Mouse (Mus musculus) embryonic facial prominence, embryonic 10.5 days (tissue): ENCODE results near the gene Aes. TPM values are rescaled to one million over a fixed set of nuclear protein-coding genes. Genes with fewer than 3 reads are reported as not detected.
A peak's percentile ranks its signal among the peaks of the same experiment; 100 is the strongest.

Experiments
- DNase-seq: peaks from one replicate; pipeline ENCODE4 v3.0.0-alpha.2; 2017; ENCODE audit warnings: low spot score
- H3K27ac ChIP-seq: fragments of 300-500 bp; sonication (generic); replicated peaks from 2 replicates; pipeline ENCODE4 v1.5.1; 2016; ENCODE audit warnings: mild to moderate bottlenecking
- H3K27me3 ChIP-seq: fragments of 300-500 bp; sonication (generic); replicated peaks from 2 replicates; pipeline ENCODE4 v1.6.1; 2016; ENCODE audit warnings: low read depth, mild to moderate bottlenecking; ENCODE audit not compliant: poor library complexity, severe bottlenecking
- H3K36me3 ChIP-seq: fragments of 300-500 bp; sonication (generic); replicated peaks from 2 replicates; pipeline ENCODE4 v1.6.1; 2016; ENCODE audit warnings: mild to moderate bottlenecking, moderate library complexity
- H3K4me1 ChIP-seq: fragments of 300-500 bp; sonication (generic); 2 replicates; pipeline ENCODE4 v1.6.1; 2016
- H3K4me3 ChIP-seq: fragments of 300-500 bp; sonication (generic); 2 replicates; pipeline ENCODE4 v1.5.1; 2016; ENCODE audit warnings: mild to moderate bottlenecking, moderate library complexity
- H3K9me3 ChIP-seq: fragments of 300-500 bp; sonication (generic); 2 replicates; pipeline ENCODE4 v1.6.1; 2016; ENCODE audit warnings: mild to moderate bottlenecking
- WGBS: fragments of 180-500 bp; shearing (Covaris S2); methylation state at CpG from one replicate; pipeline ENCODE4 v1.1.7; 2016; 5-methylcytosine and 5-hydroxymethylcytosine counted together
- polyA plus RNA-seq: library from polyadenylated mRNA; unstranded; fragments of >200 nt; fragmentation: Nextera tagmentation; extraction: Ambion mirVana; gene quantifications from 2 replicates; pipeline ENCODE4 v1.2.1, GENCODE M21; 2016

Gene Aes
- polyA plus RNA-seq, 1 experiment from 2014 or later: 347 TPM

DNA sequence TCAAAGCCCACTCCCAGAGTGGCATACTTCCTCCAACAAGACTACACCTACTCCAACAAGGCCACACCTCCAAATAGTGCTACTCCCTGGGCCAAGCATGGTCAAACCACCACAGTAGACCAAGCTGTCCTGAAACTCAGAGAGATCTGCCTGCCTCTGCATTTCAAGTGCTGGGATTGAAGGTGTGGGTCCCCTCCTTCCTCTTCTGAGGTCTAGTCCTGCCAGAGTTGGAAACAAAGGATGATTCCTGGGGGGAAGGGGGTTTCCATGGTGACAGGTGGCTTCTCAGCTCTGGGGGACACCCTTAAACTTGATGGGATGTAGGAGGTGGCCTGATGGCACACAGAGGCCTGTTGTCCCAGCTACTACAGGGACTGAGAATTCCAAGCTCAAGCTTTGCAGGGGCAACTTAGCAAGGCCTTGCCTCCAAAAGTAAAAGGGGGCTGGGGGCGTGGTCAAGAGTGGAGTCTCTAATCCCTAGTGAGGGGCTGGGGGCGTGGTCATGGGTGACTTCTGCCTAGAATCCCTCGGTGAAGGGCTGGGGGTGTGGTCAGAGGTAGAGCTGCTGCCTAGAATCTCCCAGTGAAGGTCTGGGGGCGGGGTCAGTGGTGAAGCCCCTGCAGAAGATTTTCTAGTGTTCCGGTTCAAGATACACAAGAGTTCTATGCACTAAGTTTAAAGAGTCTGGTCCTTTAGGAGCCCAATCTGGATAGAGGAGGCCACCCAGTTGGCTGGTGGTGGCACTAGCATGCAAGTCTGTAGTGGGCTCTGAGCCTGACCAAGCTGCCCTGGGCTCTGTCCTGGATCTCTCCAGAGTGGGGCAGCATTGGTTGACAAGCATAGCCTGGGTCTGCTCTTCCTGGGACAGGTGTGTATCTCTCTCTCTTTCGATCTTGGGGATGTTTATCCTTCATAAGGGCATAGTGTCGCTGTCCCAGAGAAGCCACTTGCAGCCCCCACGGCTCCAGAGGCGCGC is 15.1 kb downstream of the Aes start, which contains the start of gene Tle2:
Gene Tle2 (plus strand): TSS at position 481 of the 976 bp plus-strand sequence.
- peak within 1 kb of the TSS; percentile 82 for H3K27ac ChIP-seq

DNA sequence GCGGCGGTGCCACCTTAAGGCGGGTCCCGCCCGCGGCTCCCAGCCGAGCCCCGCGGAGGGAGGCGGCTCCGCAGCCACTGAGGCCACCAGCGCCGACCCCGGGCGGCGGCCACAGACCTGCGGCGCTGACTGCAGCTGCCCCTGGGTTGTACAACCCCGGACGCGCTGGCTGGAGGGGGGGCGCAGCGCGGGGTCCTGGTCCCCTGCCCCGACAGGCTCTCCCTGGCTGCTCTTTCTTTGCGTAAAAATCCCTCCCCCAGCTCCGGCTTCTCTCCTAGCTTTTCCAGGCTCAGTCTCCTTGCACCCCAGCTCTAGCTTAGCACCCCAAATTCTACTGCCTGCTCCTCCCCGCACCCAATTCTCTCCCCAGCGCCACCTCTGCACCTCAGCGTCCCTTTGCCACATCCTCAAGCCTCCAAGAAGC is 15.9 kb downstream of the Aes start:
- Histone ChIP-seq H3K4me1 (peaks cover 65% of the 10 kb centered on the region), H3K27ac (peak overlapping the region; percentile 82), H3K9me3 (no peaks in the 10 kb centered on the region), H3K27me3 (peaks cover 85% of the 10 kb centered on the region), H3K4me3 (peak overlapping the region; percentile 64), H3K36me3 (no peaks in the 10 kb centered on the region)
- DNase-seq: peak; percentile 73
- under 1% methylated on average over 30 of the region's 30 CpGs for WGBS

More for the DNA sequence above, 15.1 kb downstream of the Aes start, which contains the start of gene Tle2:
- Histone ChIP-seq H3K4me3 (peak within 1 kb of the TSS; percentile 64), H3K36me3 (no peaks in the 10 kb centered on the region), H3K4me1 (peaks cover 67% of the 10 kb centered on the region), H3K27me3 (peaks cover 82% of the 10 kb centered on the region), H3K9me3 (no peaks in the 10 kb centered on the region)
- DNase-seq: peak; percentile 43
- whole genome bisulfite sequencing: 18% methylated on average over 10 of the region's 10 CpGs

DNA sequence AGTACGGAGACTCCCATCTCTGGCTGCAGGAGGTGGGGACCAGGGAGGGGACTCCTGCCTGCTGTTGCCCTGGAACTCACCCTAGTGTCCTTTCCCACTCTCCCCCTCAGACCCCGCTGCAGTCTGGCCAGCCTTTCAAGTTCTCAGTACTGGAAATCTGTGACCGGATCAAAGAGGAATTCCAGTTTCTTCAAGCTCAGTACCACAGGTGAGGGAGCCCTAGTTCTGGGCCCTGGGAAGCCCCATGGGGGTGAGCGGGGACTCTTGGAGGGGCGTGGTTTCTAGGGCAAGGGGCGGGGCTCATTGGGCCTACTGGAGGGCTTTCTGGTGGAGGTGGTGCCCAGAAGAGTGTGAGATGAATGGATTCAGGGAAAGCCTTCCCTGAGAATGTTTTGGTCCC is 16.4 kb downstream of the Aes start:
- peak overlapping the region; percentile 82 for H3K27ac ChIP-seq
- H3K27me3 ChIP-seq: peaks cover 89% of the 10 kb centered on the region
- WGBS: 2% methylated on average over 6 of the region's 6 CpGs
- H3K9me3 ChIP-seq: no peaks in the 10 kb centered on the region
- peak overlapping the region; percentile 64 for H3K4me3 ChIP-seq
- H3K4me1 ChIP-seq: peaks cover 65% of the 10 kb centered on the region
- H3K36me3 ChIP-seq: no peaks in the 10 kb centered on the region
- DNase-seq: peak; percentile 34

DNA sequence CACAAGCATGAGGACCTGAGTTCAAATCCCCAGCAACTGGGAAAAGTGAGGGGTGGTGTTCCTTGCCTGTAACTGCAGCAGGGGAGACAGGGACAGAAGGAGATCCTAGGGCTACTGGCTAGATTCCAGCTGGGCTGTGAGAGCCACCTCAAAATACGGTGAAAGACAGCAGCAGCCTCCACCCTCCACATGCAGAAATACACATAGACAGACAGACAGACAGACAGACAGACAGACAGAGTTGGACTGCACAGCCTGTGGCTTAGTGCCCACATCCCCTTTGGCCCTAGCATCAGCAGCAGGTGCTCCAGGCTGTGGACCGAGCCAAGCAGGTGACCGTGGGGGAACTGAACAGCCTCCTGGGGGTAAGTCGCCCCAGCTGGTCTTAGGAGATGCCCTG is 20.7 kb downstream of the Aes start:
- peaks cover 61% of the 10 kb centered on the region for H3K4me1 ChIP-seq
- WGBS: 66% methylated on average over 4 of the region's 4 CpGs
- no peak overlapping the region for H3K27ac ChIP-seq

DNA sequence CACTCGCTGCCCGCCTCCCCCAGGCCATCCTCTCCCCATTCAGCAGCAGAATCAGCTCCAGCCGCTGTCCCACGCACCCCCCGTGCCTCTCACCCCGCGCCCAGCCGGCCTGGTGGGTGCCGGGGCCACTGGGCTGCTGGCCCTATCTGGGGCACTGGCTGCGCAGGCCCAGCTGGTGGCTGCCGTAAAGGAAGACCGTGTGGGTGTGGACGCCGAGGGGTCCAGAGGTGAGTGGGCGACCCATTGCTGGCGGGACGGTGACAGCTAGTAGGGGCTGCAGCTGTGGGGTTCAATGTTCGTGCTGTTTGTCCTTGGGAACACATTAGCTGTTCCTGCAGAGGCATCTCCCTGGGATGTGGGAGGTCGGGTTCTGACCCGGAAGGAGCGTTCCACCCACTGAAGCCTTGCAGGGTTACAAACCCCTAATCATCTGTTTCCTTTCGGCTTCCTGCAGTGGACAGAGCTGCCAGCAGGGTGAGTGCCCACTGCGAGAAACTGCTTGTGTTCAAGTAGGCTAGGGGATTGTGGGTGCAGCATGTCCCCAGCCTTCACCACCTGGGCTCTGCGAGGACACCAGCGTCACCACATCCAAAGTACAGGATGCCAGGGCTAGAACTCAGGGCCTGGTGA is 21.3 kb downstream of the Aes start:
- Histone ChIP-seq H3K4me1 (peaks cover 55% of the 10 kb centered on the region), H3K4me3 (peak overlapping the region; percentile 19; the same call in 1 of the 2 replicates), H3K9me3 (no peaks in the 10 kb centered on the region), H3K27me3 (peaks cover 98% of the 10 kb centered on the region), H3K36me3 (no peaks in the 10 kb centered on the region; the same call in 1 of the 2 replicates), H3K27ac (0 out of 2 replicates have a peak overlapping the region, but pooled peaks have one; percentile 3)
- peak; percentile 40 for DNase-seq
- 48% methylated on average over 25 of the region's 25 CpGs for WGBS

More for the DNA sequence above, 20.7 kb downstream of the Aes start:
- DNase-seq: no peak
- peak overlapping the region; percentile 19; the same call in 1 of the 2 replicates for H3K4me3 ChIP-seq
- peaks cover 98% of the 10 kb centered on the region for H3K27me3 ChIP-seq
- H3K36me3 ChIP-seq: no peaks in the 10 kb centered on the region; the same call in 1 of the 2 replicates
- H3K9me3 ChIP-seq: no peaks in the 10 kb centered on the region

DNA sequence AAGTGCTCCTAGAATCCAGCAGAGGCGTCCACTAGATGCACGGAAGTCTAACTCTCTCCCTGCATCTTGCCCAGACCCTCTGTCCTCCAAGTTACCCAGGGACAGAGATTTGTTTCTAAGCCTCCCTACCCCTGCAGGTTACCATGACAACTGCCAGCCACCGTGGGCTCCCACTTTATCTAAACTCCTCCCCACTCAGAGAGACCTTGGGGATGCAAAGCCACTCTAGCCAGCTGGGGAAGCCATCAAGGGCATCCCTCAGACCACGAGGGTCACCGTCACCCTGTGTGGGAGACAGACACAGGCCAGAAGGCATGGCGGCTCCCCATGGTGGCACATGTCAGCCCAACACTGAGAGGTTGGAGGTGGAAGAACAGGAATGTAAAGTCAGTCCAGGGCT is 24.1 kb downstream of the Aes start:
- no peak overlapping the region for H3K27ac ChIP-seq
- 0 out of 2 replicates have a peak, but pooled peaks cover 3% of the 10 kb centered on the region for H3K9me3 ChIP-seq
- WGBS: 58% methylated on average over 6 of the region's 6 CpGs
- H3K27me3 ChIP-seq: peaks cover 98% of the 10 kb centered on the region
- H3K4me3 ChIP-seq: no peak overlapping the region
- peaks cover 20% of the 10 kb centered on the region for H3K36me3 ChIP-seq
- no peak for DNase-seq
- H3K4me1 ChIP-seq: peaks cover 47% of the 10 kb centered on the region

DNA sequence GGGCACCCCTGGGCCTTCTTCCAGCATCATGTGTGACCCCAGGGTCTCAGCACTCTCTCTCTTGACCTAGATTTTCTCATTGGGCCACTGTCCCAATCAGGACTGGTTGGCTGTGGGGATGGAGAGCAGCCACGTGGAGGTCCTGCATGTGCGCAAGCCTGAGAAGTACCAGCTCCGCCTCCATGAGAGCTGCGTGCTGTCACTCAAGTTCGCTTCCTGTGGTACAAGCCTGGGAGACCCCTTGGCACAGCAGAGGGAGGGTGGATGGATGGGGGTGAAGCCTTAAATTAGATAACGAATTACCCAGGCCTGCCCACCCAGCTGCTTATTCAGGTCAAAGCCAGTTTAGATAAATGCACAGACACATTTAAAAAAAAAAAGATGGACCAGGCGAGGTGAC is 29.5 kb downstream of the Aes start:
- H3K4me1 ChIP-seq: peaks cover 7% of the 10 kb centered on the region; the same call in 1 of the 2 replicates
- peaks cover 28% of the 10 kb centered on the region for H3K36me3 ChIP-seq
- DNase-seq: no peak
- H3K27ac ChIP-seq: no peak overlapping the region
- H3K4me3 ChIP-seq: no peak overlapping the region
- peaks cover 98% of the 10 kb centered on the region for H3K27me3 ChIP-seq
- 0 out of 2 replicates have a peak, but pooled peaks cover 3% of the 10 kb centered on the region for H3K9me3 ChIP-seq
- WGBS: 69% methylated on average over 7 of the region's 7 CpGs

DNA sequence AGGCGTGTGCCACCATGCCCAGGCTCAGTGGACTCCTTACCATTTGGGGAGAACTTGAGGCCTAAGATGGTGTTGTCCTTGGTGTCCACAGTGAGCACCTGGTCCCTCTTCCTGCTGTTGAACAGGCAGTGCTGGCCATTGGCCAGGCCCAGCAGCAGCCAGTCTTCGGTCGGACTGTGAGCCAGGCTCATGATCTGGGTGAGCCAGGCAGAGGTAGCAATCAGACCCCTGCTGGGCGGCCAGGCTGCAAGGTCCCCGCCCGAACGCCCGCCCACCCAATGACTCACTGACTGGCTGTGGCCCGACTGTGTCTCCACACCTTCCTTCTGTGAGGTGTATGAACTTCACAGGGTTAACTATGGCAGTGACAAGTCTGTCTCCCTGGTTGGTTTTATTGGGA is 32.6 kb downstream of the Aes start:
- 76% methylated on average over 9 of the region's 9 CpGs for WGBS
- no peak overlapping the region for H3K4me3 ChIP-seq
- H3K4me1 ChIP-seq: peaks cover 21% of the 10 kb centered on the region
- no peak for DNase-seq
- peaks cover 23% of the 10 kb centered on the region for H3K36me3 ChIP-seq
- no peak overlapping the region for H3K27ac ChIP-seq
- H3K27me3 ChIP-seq: peaks cover 100% of the 10 kb centered on the region
- H3K9me3 ChIP-seq: 0 out of 2 replicates have a peak, but pooled peaks cover 3% of the 10 kb centered on the region

DNA sequence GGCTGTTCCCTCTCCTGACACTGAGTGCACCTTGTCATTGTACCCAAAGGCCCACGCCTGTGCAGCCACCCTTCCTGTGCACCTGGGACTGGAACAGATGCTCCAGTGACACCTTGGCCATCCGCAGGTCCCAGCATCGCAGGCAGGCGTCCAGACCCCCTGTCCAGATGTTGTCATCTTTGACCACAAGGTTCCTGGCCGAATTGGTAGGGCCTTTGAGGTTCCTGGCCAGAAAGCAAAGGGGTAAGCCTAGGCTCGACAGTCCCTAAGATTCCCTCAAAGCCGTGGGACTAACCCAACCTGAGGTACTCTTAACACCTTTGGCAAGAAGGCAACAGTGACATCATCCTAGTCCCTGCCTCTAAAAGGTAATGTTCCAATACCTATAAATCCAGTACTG is 33.3 kb downstream of the Aes start:
- H3K4me3 ChIP-seq: no peak overlapping the region
- H3K27me3 ChIP-seq: peaks cover 100% of the 10 kb centered on the region
- 84% methylated on average over 7 of the region's 7 CpGs for WGBS
- H3K9me3 ChIP-seq: 0 out of 2 replicates have a peak, but pooled peaks cover 3% of the 10 kb centered on the region
- H3K36me3 ChIP-seq: peaks cover 15% of the 10 kb centered on the region
- no peak overlapping the region for H3K27ac ChIP-seq
- no peak for DNase-seq
- H3K4me1 ChIP-seq: peaks cover 29% of the 10 kb centered on the region

DNA sequence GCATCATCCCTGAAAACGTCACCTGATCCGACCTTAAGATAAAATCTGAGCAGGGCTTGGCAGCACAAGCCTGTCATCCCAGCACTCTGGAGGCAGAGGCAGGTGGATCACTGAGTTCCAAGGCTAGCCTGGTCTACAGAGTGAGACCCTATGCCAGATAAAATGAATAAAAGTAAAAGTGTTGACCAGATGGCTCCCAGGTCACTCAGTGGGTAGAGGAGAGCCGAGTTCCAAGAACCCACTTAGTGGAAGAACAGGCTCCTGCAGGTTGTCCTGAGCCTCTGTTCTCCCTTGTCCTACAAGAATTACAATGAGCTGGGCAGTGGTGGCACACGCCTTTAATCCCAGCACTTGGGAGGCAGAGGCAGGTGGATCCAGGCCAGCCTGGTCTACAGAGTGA is 33.9 kb downstream of the Aes start:
- Histone ChIP-seq H3K4me1 (peaks cover 35% of the 10 kb centered on the region), H3K9me3 (no peaks in the 10 kb centered on the region), H3K4me3 (no peak overlapping the region), H3K27me3 (peaks cover 100% of the 10 kb centered on the region), H3K27ac (no peak overlapping the region), H3K36me3 (peaks cover 9% of the 10 kb centered on the region)
- DNase-seq: no peak
- 67% methylated on average over 4 of the region's 4 CpGs for WGBS

DNA sequence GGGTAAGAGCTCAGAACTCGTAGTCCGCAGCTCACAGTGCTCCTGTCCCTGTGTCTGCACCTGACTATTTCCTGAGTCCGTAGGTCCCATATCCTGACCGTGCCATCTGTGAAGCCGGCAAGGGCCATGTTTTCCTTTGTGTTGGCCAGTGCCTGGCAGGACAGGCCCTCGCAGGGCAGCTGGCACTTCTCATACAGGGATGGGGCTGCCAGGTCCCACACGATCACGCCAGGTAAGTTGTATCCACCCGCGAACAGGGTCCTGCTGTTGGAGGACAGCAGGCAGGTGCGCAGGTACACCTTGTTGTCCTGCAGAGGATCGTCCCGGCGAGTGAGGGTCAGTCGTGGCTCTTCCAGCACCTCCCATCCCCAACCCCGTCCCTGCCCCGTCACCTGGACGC is 34.6 kb downstream of the Aes start:
- peaks cover 42% of the 10 kb centered on the region for H3K4me1 ChIP-seq
- peaks cover 100% of the 10 kb centered on the region for H3K27me3 ChIP-seq
- WGBS: 75% methylated on average over 18 of the region's 18 CpGs

DNA sequence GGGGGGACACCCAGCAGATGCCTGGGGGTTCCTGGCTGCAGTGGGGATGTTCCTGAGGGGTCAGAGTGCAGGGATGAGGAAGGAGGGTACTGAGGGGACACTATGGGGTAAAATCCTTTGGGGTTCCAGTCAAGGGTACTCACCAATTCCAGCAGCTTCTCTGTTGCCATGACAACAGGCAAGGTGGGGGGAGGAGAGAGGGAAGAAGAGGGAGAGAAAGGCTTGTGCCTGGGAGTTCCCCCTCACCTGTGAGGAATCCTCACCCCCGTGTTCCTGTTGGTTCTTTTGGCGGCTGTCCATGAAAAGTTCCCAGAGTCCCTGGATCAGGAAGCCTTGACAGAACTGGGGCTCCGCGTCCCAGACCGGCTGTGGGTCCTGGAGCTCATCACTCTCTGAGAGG is 36.3 kb downstream of the Aes start:
- Histone ChIP-seq H3K9me3 (no peaks in the 10 kb centered on the region), H3K27me3 (peaks cover 95% of the 10 kb centered on the region), H3K36me3 (no peaks in the 10 kb centered on the region), H3K4me1 (peaks cover 56% of the 10 kb centered on the region), H3K27ac (peak overlapping the region; percentile 78), H3K4me3 (0 out of 2 replicates have a peak overlapping the region, but pooled peaks have one; percentile 3)
- no peak for DNase-seq
- WGBS: 39% methylated on average over 5 of the region's 5 CpGs

More for the DNA sequence above, 34.6 kb downstream of the Aes start:
- Histone ChIP-seq H3K27ac (no peak overlapping the region), H3K36me3 (peaks cover 3% of the 10 kb centered on the region; the same call in 1 of the 2 replicates), H3K9me3 (no peaks in the 10 kb centered on the region), H3K4me3 (no peak overlapping the region)
- DNase-seq: no peak
